Mouse (Mus musculus) macrophage (primary cell): ENCODE data around the gene Tfeb. TPM values are rescaled to one million over a fixed set of nuclear protein-coding genes. Genes with fewer than 3 reads are reported as not detected.
A peak's percentile ranks its signal among the peaks of the same experiment; 100 is the strongest.

Source experiments
- H3K27ac ChIP-seq: fragments of 350-480 bp; formaldehyde crosslinking; 2 replicates; pipeline ENCODE4 v1.9.0; 2021
- H3K36me3 ChIP-seq: fragments of 350-480 bp; formaldehyde crosslinking; 2 replicates; pipeline ENCODE4 v1.9.0; 2021; ENCODE audit errors: inconsistent target
- H3K4me3 ChIP-seq: fragments of 350-480 bp; formaldehyde crosslinking; 2 replicates; pipeline ENCODE4 v1.9.0; 2021; ENCODE audit errors: inconsistent target
- H3K79me2 ChIP-seq: fragments of 350-480 bp; formaldehyde crosslinking; 2 replicates; pipeline ENCODE4 v1.9.0; 2021; ENCODE audit errors: inconsistent target
- WGBS: methylation state at CpG from one replicate; pipeline ENCODE4 v1.1.7; 2026; ENCODE audit warnings: inconsistent platforms; ENCODE audit not compliant: missing documents; 5-methylcytosine and 5-hydroxymethylcytosine counted together
- polyA plus RNA-seq: library from polyadenylated mRNA; stranded (reverse); fragments of 250-400 nt; gene quantifications from 3 replicates; pipeline ENCODE4 v1.2.4, GENCODE M21; 2018; ENCODE audit warnings: inconsistent platforms

The Tfeb gene
- polyA plus RNA-seq, 1 experiment from 2014 or later, result 15.5 TPM

DNA sequence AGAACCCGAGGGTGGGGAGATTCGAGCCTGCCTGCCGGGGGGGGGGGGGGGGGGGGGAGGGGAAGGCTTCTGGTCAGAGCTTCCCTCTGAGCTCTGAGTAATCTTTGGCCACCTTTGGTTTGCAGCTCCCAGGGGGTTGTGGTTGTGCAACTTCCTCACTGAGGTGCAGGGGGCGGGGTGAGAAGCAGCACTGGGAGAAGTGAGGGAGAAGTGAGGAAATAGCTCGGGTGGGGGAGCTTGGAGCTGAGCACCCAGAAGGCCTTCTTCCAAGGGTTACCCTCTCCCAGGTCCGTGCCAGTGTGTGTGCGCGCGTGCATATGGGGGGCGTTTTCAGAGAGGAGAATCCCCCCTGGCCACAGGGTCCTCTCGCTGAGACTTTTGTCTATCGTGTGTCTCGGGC lies 17.4 kb downstream of the Tfeb start:
- H3K4me3 ChIP-seq, result peak overlapping the region; percentile 3; the same call in 1 of the 2 replicates
- WGBS, result 3% methylated on average over 11 of the region's 13 CpGs
- H3K79me2 ChIP-seq, result peaks cover 95% of the 10 kb centered on the region
- peaks cover 17% of the 10 kb centered on the region for H3K36me3 ChIP-seq
- H3K27ac ChIP-seq, result peak overlapping the region; percentile 89

GRCm38 (mm10) chr17:47756366-47756765 lies 19.5 kb downstream of the Tfeb start:
- Histone ChIP-seq H3K4me3 (no peak overlapping the region), H3K79me2 (peaks cover 95% of the 10 kb centered on the region), H3K36me3 (peaks cover 10% of the 10 kb centered on the region), H3K27ac (peak overlapping the region; percentile 64)
- 89% methylated on average over 4 of the region's 6 CpGs for whole genome bisulfite sequencing

GRCm38 (mm10) chr17:47757056-47757610 lies 20.3 kb downstream of the Tfeb start:
- 56% methylated on average over 7 of the region's 7 CpGs for WGBS
- H3K27ac ChIP-seq, result peak overlapping the region; percentile 64
- peaks cover 2% of the 10 kb centered on the region; the same call in 1 of the 2 replicates for H3K36me3 ChIP-seq
- no peak overlapping the region for H3K4me3 ChIP-seq
- peaks cover 95% of the 10 kb centered on the region for H3K79me2 ChIP-seq

GRCm38 (mm10) chr17:47759702-47760410 lies 23.0 kb downstream of the Tfeb start:
- Histone ChIP-seq H3K4me3 (no peak overlapping the region), H3K79me2 (peaks cover 99% of the 10 kb centered on the region), H3K27ac (peak overlapping the region; percentile 69), H3K36me3 (no peaks in the 10 kb centered on the region)
- WGBS, result 14% methylated on average over 15 of the region's 15 CpGs

- Histone ChIP-seq H3K36me3 (no peaks in the 10 kb centered on the region), H3K27ac (no peak overlapping the region), H3K79me2 (peaks cover 88% of the 10 kb centered on the region), H3K4me3 (no peak overlapping the region)
- WGBS, result 82% methylated on average over 7 of the region's 7 CpGs
Observed at GRCm38 (mm10) chr17:47762028-47762427, 25.2 kb downstream of the Tfeb start.

- no peak overlapping the region for H3K4me3 ChIP-seq
- H3K36me3 ChIP-seq, result no peaks in the 10 kb centered on the region
- peaks cover 81% of the 10 kb centered on the region for H3K79me2 ChIP-seq
- WGBS, result 92% methylated on average over 12 of the region's 13 CpGs
- H3K27ac ChIP-seq, result no peak overlapping the region
Observed at GRCm38 (mm10) chr17:47762518-47763340, 25.9 kb downstream of the Tfeb start.

GRCm38 (mm10) chr17:47765986-47766385 lies 29.2 kb downstream of the Tfeb start:
- WGBS, result 57% methylated on average over 4 of the region's 4 CpGs

DNA sequence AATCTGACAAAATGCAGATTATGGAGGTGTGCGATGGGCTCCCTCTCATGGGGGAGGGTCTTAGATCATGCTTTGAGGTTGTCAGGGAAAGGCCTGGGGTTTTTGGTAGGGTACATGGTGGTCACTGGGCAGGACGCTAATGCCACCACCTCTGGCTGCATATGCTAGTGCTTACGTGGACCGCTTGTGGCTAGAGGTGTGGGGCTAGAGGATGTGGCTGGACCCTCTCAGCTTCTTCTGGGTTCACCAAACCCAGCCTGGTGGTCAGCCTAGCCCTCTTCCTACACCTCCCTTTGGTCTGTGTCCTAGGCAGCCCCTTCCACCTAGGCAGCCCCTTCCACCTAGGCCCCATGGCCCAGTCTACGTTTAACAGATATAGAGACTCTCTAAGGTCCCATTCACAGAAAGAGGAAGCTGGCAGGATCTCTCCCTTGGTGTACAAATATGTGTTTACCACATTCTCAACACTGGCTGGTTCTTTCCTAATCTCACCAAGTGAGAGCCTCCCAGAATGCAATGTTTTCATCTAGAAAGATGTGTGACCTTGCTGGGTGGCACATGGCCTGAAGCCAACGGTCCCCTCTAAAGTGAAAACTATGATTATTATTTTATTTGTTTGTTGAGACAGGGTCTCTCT lies 29.7 kb downstream of the Tfeb start:
- peak overlapping the region; percentile 92 for H3K27ac ChIP-seq
- H3K36me3 ChIP-seq, result no peaks in the 10 kb centered on the region
- H3K79me2 ChIP-seq, result peaks cover 75% of the 10 kb centered on the region
- WGBS, result 48% methylated on average over 6 of the region's 6 CpGs
- H3K4me3 ChIP-seq, result no peak overlapping the region

More at GRCm38 (mm10) chr17:47765986-47766385, 29.2 kb downstream of the Tfeb start:
- Histone ChIP-seq H3K79me2 (peaks cover 75% of the 10 kb centered on the region), H3K27ac (peak overlapping the region; percentile 92), H3K4me3 (no peak overlapping the region), H3K36me3 (no peaks in the 10 kb centered on the region)

GRCm38 (mm10) chr17:47767081-47767455 lies 30.2 kb downstream of the Tfeb start:
- H3K36me3 ChIP-seq, result no peaks in the 10 kb centered on the region
- WGBS, result 12% methylated on average over 2 of the region's 2 CpGs
- H3K79me2 ChIP-seq, result peaks cover 75% of the 10 kb centered on the region
- peak overlapping the region; percentile 92 for H3K27ac ChIP-seq
- no peak overlapping the region for H3K4me3 ChIP-seq

GRCm38 (mm10) chr17:47767456-47768141 lies 30.8 kb downstream of the Tfeb start:
- Histone ChIP-seq H3K27ac (peak overlapping the region; percentile 92), H3K4me3 (peak overlapping the region; percentile 13; the same call in 1 of the 2 replicates), H3K79me2 (peaks cover 75% of the 10 kb centered on the region), H3K36me3 (no peaks in the 10 kb centered on the region)
- WGBS, result 47% methylated on average over 17 of the region's 17 CpGs

DNA sequence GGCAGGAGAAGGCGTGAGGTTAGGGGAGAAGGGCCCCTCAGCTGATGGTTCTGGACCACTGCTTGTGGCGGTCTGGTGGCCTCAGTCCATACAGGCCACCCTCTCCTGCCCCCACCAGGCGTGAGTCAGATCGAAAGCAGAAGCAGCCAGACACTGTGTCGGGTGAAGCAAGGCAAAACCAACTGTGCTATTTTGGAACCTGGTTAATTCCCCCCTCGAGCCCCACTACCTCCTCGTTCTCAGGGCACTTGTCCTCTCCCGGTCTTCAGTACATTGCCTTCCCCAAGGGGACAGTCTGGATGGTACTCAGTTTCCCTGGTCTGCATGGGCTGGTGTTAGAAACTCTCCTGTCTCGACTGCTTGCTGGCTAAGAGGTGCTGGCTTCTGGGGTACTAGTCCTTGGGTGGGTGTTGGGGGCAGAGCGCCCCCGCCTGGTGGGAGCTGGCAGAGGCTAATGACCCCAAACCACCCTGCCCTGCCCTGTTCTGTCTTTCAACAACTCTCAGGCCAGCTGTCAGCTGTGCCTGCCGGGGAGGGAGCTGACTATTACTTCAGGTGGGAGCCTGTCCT lies 32.0 kb downstream of the Tfeb start:
- peak overlapping the region; percentile 92 for H3K27ac ChIP-seq
- H3K79me2 ChIP-seq, result peaks cover 75% of the 10 kb centered on the region
- WGBS, result under 1% methylated on average over 12 of the region's 12 CpGs
- peak overlapping the region; percentile 13 for H3K4me3 ChIP-seq
- no peaks in the 10 kb centered on the region for H3K36me3 ChIP-seq

GRCm38 (mm10) chr17:47769389-47770299 lies 32.8 kb downstream of the Tfeb start:
- no peaks in the 10 kb centered on the region for H3K36me3 ChIP-seq
- peak overlapping the region; percentile 13 for H3K4me3 ChIP-seq
- 70% methylated on average over 11 of the region's 11 CpGs for WGBS
- H3K27ac ChIP-seq, result peak overlapping the region; percentile 92
- peaks cover 77% of the 10 kb centered on the region for H3K79me2 ChIP-seq

DNA sequence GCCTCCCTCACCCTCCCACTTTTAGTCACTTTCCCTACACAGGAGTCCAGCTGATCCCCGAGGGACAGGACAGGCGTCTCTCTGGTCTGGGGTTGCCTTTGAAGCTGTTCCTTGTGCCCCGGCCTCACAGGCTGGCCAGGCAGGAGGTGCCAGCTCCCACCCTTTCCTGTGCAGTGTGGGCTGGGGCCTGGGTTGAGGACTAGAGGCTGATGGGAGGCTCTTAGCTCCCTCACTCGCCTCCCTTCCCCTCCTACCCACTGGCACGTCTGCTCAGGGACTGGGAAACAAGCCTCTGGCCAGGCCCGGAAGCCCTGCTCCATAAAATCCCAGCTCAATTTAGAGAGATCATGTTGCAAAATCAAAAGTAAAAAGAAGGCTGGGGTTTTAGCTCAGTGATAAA lies 36.8 kb downstream of the Tfeb start:
- Histone ChIP-seq H3K79me2 (peaks cover 95% of the 10 kb centered on the region), H3K4me3 (no peak overlapping the region), H3K36me3 (no peaks in the 10 kb centered on the region), H3K27ac (no peak overlapping the region)
- 87% methylated on average over 6 of the region's 6 CpGs for WGBS
